Mouse (Mus musculus): ENCODE measurements around the gene Plxnd1.

Gene Plxnd1

DNA sequence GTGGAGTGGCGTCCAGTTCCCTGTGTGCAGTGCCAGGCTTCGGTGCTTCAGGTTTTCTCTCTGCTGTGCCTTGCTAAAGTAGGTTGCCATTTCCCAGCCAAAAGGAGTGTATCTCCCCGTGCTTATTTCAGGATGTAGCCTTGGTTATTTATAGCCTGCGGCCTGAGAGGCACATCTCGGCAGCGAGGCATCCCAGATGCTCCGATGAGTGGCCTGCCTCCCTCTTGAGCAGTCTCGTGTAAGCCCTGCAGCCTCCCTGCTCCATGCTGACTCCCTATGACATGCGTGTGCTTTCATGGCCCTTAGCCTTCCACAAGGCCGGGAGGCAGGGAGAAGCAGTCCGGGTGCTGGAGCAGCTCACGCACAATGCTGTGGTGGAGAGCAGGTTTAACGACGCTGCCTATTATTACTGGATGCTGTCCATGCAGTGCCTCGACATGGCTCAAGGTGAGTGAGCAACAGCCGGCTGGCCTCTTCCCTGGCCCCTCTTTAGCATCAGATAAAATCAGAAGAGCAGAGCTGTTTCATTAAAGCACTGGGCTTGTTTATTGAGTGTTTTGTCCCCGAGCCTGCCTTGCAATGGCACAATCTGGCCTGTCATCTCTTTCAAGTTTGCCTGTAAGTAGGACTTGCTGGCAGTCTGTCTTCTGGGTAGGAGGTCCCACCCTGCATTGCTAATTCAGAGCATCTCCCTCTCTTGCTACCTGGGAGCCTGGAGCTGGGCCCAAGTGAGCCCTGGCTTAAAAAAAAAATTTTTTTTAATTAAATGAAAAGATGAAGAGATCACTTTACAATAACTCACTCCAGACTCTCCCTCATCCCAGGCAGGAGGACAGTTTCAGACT, 79.0 kb downstream of the Plxnd1 start:
- peak; percentile 41 to 64 for DNase-seq

- DNase-seq = peak; percentile 81
Measured at GRCm38 (mm10) chr6:115914511-115915202, 80.1 kb downstream of the Plxnd1 start.

- DNase-seq = peak in 1 of 2 experiments; percentile 45
Measured at GRCm38 (mm10) chr6:115913482-115913881, 81.3 kb downstream of the Plxnd1 start.

- DNase-seq = no peak
Measured at GRCm38 (mm10) chr6:115911763-115912162, 83.0 kb downstream of the Plxnd1 start.

DNA sequence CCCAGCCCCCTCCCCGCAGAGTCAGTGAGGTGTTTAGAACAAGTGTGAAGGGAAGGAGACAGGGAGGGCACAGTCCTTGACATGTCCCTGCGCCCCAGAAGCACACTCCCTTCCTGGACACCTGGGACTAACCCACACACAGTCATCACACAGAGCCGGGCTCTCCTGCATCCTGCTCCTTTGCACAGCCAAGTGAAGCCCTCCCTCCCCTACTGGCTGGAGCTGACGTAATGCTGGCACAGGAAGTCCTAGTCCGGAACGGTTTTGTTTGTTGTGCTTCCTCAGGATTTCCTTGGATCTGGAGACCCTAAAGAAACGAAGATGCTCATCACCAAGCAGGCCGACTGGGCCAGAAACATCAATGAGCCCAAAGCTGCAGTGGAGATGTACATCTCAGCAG, 84.9 kb downstream of the Plxnd1 start:
- DNase-seq = peak; percentile 36 to 50

GRCm38 (mm10) chr6:115909052-115909451, 85.8 kb downstream of the Plxnd1 start:
- DNase-seq = no peak

DNA sequence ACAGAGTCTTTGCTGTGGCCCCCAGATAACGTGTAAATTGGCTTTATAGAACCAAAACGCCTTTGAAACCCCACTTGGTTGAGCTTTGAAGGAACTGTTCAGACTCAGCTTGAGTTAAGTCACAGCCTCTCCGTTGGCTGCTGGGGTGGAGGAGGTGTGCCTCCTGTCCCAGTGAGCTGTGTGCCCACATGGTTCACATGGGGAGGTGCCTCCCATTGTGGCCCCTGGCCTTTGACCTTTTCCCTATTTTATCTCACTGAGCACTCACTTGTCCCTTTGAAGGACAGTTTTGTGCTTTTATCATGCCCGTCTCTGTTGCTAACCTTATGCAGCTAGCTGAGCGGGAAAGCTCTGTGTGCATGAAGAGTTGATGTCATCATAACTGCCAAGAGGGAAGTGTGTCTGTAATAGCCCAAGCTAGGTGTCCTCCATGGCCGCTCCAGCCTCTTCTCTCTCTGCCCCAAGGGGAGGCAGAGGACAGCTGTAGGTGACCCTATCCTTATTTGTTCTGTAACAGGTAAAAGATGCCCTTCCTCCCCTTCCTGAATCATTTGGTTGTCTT, 86.3 kb downstream of the Plxnd1 start:
- no peak for DNase-seq

- no peak for DNase-seq
Measured at GRCm38 (mm10) chr6:115906871-115907270, 87.9 kb downstream of the Plxnd1 start.

- no peak for DNase-seq
Measured at GRCm38 (mm10) chr6:115906455-115906854, 88.3 kb downstream of the Plxnd1 start.

DNA sequence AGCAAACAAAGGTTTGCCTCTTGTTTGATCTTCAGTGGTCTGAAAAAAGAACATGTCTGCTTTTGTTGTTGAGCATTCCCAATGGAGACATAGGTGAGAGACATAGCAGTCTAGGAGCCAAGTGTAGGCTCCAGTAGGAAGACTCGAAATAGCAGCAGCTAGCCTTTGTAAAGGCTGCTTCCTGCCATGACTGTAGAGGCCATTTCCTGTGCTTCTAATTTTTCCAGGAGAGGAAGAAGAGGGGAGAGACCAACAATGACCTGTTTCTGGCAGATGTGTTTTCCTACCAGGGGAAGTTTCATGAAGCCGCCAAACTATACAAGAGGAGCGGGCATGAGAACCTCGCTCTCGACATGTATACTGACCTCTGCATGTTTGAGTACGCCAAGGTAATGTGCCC, 89.2 kb downstream of the Plxnd1 start:
- no peak for DNase-seq
